Mouse (Mus musculus) embryo, embryonic 11 days (tissue): Measurements from ENCODE around the gene Glce.

ENCODE experiments used
- DNase-seq: peaks from one replicate; pipeline ENCODE4 v3.0.0-alpha.2; 2015

Glce gene

DNA sequence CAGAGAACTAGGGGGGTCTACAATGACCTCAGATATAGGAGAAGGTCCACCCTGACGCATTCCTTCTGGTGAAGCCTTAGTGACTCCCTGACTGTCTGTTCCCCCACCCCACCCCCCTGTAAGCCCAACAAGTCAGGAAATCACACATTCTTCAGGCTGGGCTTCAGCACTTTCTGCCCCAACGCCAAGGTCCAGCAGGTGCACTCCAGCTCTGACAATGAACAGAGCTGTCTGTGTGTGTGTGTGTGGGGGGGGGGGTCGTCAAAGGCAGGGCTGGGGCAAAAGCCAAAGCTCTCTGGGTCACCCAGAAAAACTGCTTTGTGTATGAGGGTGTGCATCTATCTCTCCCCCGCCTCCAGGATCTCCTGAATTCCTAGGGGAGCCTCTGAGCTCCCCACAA is 98.6 kb downstream of the Glce start:
- DNase-seq, result no peak

DNA sequence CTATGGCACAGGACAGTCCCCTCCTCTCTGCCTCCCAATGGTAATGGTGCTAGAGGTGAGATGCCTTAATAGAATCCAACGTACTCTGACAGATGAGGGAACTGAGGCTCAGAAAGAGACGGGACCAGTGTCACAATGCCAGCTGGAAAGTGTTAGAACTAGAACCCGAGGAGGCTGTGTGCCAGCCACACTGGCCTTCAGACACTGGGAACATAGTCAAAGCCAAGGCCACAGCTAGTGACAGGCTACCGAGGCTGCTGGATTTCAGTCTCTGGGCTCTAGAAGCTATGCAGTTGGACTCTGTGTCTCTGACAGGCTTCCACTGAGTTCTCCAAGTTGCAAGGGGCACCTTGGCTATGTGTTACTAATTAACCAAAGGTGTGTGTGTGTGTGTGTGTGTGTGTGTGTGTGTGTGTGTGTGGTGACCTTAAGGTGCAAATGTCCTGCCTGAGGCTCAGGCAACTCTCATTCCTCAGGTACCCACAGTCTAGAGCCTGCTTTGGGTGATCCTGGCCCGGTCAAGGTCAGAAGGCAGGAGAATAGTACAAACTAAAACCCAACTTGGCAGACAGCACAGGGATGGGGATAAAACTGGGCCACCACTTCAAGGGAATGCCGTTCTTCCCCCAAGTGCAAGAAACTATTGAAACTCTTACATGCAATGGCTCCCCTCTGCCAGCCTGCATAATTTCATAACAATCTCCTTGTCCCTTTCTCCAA is 99.3 kb downstream of the Glce start:
- no peak for DNase-seq

DNA sequence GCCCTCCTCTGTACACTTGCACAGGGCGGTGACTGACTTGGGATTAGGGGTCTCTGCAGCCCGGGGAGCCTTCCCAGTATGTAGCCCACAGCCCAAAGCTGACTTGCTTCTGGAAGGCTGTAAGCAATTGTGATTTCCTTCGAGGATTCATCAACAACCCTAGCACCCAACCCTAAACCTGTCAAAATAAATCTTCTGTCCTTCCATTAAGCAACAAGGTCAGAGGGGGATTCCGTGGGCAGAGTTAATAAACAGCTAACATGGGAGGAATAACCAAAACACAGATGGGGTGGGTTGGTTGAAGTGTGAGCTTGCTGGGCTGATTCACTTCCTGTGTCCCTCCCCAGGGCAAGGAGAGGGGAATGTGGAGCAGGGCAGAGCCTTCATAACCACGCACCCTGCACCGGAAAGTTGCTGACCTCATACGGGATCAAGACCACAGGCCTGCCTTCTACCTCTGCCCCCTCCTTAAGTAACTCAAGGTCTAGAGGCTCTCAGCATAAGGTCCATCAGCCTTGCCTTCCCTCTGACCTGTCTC is 100.8 kb downstream of the Glce start:
- DNase-seq, result no peak

DNA sequence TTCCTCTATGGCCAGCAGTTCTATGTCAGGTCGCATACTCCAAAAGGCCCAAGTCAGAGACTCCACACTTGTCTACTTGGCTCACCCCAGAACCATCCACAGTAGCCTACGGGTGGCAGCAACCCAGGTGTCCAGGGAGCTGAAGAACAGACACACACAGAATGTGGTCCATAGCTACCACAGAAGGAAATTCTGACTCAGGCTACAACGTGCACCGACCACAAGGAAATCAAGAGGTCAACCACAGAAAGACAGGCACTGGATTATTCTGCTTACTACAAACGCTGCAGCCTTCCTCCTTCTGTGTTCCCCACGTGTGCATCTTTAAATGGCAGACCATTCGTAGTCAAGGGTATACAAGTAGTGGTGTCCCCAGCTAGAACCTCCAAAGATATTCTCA is 102.2 kb downstream of the Glce start:
- no peak for DNase-seq

DNA sequence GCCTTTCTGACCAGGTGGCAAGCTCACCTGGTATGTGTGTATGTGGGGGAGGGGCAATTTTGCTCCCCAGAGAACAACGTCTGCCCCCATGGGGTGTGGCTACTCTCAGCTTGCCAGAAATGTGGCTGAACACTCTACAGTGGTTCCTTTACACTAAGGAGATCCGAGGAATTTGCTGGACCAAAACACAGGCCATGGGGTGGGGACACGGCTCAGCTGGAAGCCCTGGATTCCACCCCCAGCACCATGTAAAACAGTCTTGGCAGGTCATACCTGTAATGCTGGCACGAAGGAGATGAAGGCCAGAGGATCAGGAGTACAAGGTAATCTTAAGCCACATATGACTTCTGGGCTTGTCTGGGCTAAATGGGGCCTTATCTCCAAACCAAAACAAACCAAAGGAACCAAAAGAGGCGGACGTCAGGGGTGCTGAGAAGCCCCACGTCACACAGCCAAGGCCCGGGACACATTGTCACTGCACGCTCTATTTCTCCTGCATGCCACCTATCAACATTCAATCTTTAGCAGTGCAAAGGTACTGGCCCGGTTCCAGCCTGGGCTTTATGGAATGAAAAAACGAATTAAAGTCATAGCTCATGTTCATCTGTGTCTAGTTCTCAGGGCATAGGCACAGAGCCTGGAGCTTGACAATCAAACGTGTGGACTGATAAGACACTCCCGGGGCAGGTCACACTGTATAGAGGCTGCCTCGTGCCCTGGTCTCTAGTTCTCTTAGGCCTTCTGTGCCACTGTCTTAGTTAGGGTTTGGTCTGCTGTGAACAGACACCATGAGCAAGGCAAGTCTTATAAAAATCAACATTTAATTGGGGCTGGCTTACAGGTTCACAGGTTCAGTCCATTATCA is 104.0 kb downstream of the Glce start:
- DNase-seq, result no peak

DNA sequence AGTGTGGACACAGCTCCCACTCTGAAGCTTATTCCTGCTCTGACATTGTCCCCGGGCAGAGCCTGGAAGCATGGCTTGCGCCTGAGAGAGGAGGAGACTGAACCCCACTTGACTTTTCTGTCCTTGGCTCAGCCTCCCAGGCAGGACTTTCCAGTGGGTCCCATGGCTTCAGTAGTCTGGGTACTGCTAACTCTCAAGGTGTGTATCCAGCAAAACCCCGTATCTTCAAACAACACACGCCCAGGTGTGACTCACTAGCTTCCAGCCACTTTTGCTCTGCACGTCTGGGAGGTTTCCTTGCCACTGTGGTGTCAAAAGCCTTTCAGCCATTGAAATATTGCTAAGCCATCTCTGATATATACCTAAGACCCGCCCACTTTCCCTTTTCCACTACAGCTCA is 105.1 kb downstream of the Glce start:
- DNase-seq, result no peak

DNA sequence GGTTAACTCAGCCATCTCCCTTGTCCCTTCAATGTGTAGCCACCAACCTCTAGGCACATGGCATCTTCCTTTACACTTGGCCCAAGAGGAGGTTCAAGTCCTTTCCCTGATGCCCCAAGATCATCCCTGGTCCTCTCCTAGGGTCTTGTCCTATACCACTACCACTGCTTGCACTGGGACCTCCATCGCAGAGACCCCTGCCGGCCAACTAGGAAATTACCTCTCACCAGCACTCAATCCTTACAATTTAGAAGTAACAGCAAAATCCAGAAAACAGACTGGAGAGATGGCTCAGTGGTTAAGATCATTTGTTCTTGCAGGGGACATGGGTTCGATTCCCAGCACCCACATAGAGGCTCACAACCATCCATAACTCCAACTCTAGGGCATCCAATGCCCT is 107.0 kb downstream of the Glce start:
- no peak for DNase-seq

DNA sequence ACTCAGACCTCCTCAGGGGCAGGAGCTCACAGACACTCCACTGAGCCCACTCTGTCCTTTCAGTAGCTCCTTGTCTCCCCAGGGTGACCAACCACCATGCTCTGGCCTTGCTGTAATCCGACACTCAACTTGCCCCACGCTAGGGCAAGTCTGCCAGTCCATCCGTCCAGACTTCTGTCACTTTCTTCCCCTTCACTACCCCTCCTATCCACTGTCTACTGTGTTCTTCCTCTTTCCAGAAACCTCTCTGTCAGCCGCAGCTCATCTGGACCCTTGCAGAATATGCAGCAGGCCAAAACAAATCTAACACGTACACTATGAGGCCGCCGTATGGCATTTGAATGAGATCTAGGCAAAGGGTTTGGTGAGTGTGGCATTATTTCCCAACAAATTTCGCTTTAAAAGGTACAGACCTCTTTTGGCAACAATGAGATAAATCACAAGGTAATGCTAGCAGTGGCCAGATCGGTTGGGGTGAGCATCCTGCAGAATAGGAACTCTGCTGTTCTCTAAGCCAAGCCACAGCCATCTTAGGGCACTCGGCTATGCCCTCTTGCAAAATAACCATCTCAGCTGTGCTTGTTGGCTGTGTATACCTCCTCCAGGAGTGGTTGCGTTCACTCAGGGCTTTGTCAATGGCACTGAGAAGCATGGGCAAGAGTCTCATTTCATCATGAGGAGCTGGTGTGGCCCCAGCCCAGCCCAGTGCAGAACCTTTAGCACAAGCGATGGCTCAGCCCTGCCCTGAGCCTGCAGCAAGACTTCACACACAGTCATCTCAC is 108.9 kb downstream of the Glce start:
- no peak for DNase-seq

DNA sequence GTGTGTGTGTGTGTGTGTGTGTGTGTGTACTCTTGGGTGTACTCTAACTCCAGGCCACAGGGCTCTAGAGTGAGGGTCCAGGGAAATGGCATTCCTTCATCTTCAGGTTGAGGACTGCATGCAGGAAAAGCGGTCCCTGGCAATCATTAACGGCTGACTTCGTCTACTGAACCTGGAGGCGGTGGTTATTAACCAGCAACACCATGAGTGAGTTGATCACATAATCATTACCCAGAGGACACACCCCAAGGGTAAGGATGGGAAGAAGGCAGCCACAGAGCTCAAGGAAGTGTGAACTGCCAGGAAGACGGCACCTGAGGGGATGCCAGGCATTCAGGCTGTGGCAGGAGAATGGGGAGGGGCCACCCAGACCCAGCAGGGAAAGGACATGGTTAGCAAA is 114.1 kb downstream of the Glce start:
- no peak for DNase-seq
